Mouse (Mus musculus): ENCODE results near the gene Nsf. TPM values are rescaled to one million over a fixed set of nuclear protein-coding genes. Genes with fewer than 3 reads are reported as not detected.

Nsf gene
- polyA plus RNA-seq (2012; rRNA removed; ENCODE audit: low replicate concordance): 16.9 and 37.7 TPM in 2 replicates

GRCm38 (mm10) chr11:103953896-103954292, at the start of gene Nsf:
TSS of gene Nsf (minus strand) at chr11:103954056.

GRCm38 (mm10) chr11:103773387-103774227, 180.2 kb downstream of the Nsf start, which contains the start of gene Wnt3:
TSS of gene Wnt3 (plus strand) at chr11:103774150.

Other genes with a start within 250 kb of the Nsf start
- 0.15 and 0.49 TPM in 2 replicates for gene Wnt9b, start 204.2 kb downstream of the Nsf start, polyA plus RNA-seq (2012; rRNA removed; ENCODE audit: low replicate concordance)
- gene Wnt3, start 179.9 kb downstream of the Nsf start, polyA plus RNA-seq (2012; rRNA removed; ENCODE audit: low replicate concordance): 1.9 and 3.0 TPM in 2 replicates
- 0.85 and 2.2 TPM in 2 replicates for gene Arf2, start 12.7 kb upstream of the Nsf start, polyA plus RNA-seq (2012; rRNA removed; ENCODE audit: low replicate concordance)
- gene Crhr1, start 178.8 kb upstream of the Nsf start, polyA plus RNA-seq (2012; rRNA removed; ENCODE audit: low replicate concordance): 0.04 TPM in 1 of 2 replicates, not detected in the other
- not detected in 2 replicates for gene Sppl2c, start 232.3 kb upstream of the Nsf start, polyA plus RNA-seq (2012; rRNA removed; ENCODE audit: low replicate concordance)